Mouse (Mus musculus): ENCODE measurements around the gene Tifab. TPM values are rescaled to one million over a fixed set of nuclear protein-coding genes. Genes with fewer than 3 reads are reported as not detected.

Tifab gene
- polyA plus RNA-seq, 1 experiment: 8.2 TPM

- 83% methylated on average over 3 of the region's 3 CpGs for WGBS
- H3K27ac ChIP-seq (ENCODE audit: insufficient read depth, low read depth, low read length): no peak overlapping the region
- H3K27me3 ChIP-seq (ENCODE audit: control insufficient read depth, insufficient read depth, low read length): no peaks in the 10 kb centered on the region
- peaks cover 22% of the 10 kb centered on the region for H3K4me1 ChIP-seq (ENCODE audit: control insufficient read depth, insufficient read depth, insufficient read length, low read length)
- H3K36me3 ChIP-seq (ENCODE audit: control insufficient read depth, insufficient read depth, low read length): peaks cover 28% of the 10 kb centered on the region
- no peak for TF ChIP-seq CTCF (IDR thresholded peaks at IDR 0.05; ENCODE audit: extremely low read depth, insufficient read length, insufficient replicate concordance, low read depth, low read length)
- TF ChIP-seq POLR2A (IDR thresholded peaks at IDR 0.05; ENCODE audit: low read depth, low read length): no peak
- H3K4me3 ChIP-seq (ENCODE audit: low read depth, low read length): no peak overlapping the region
Observed at GRCm38 (mm10) chr13:56129578-56129977, 49.1 kb downstream of the Tifab start.

- Histone ChIP-seq H3K4me1 (ENCODE audit: control insufficient read depth, insufficient read depth, insufficient read length, low read length) (peaks cover 19% of the 10 kb centered on the region), H3K27ac (ENCODE audit: insufficient read depth, low read depth, low read length) (no peak overlapping the region), H3K36me3 (ENCODE audit: control insufficient read depth, insufficient read depth, low read length) (peaks cover 32% of the 10 kb centered on the region), H3K4me3 (ENCODE audit: low read depth, low read length) (no peak overlapping the region), H3K27me3 (ENCODE audit: control insufficient read depth, insufficient read depth, low read length) (no peaks in the 10 kb centered on the region)
- TF ChIP-seq CTCF (IDR thresholded peaks at IDR 0.05; ENCODE audit: extremely low read depth, insufficient read length, insufficient replicate concordance, low read depth, low read length) (no peak), POLR2A (IDR thresholded peaks at IDR 0.05; ENCODE audit: low read depth, low read length) (no peak)
- WGBS: 89% methylated on average over 4 of the region's 4 CpGs
Observed at GRCm38 (mm10) chr13:56129014-56129413, 49.7 kb downstream of the Tifab start.

- peaks cover 9% of the 10 kb centered on the region; the same call in 1 of the 2 replicates for H3K4me1 ChIP-seq (ENCODE audit: control insufficient read depth, insufficient read depth, insufficient read length, low read length)
- no peak overlapping the region for H3K4me3 ChIP-seq (ENCODE audit: low read depth, low read length)
- no peaks in the 10 kb centered on the region for H3K27me3 ChIP-seq (ENCODE audit: control insufficient read depth, insufficient read depth, low read length)
- H3K36me3 ChIP-seq (ENCODE audit: control insufficient read depth, insufficient read depth, low read length): peaks cover 43% of the 10 kb centered on the region
- 41% methylated on average over 10 of the region's 10 CpGs for WGBS
- no peak for TF ChIP-seq POLR2A (IDR thresholded peaks at IDR 0.05; ENCODE audit: low read depth, low read length)
- no peak for TF ChIP-seq CTCF (IDR thresholded peaks at IDR 0.05; ENCODE audit: extremely low read depth, insufficient read length, insufficient replicate concordance, low read depth, low read length)
- peak overlapping the region; percentile 8 for H3K27ac ChIP-seq (ENCODE audit: insufficient read depth, low read depth, low read length)
Observed at GRCm38 (mm10) chr13:56125632-56126031, 53.1 kb downstream of the Tifab start.

Other genes starting within 250 kb of the Tifab start
- 59.8 and 93.3 TPM in 2 replicates for gene H2afy, start 42.5 kb downstream of the Tifab start, polyA plus RNA-seq (2012; rRNA removed)
- gene Neurog1, start 73.3 kb upstream of the Tifab start, polyA plus RNA-seq (2012; rRNA removed): not detected in 2 replicates
- gene Cxcl14, start 117.7 kb upstream of the Tifab start, polyA plus RNA-seq (2012; rRNA removed): 35.7 and 68.8 TPM in 2 replicates
- gene Gm3045, start 247.7 kb upstream of the Tifab start, polyA plus RNA-seq (2012; rRNA removed): not detected in 2 replicates

All from small intestine, adult 2 months (tissue).